Mouse (Mus musculus) WW6 (cell line): ENCODE data around the gene Gm17019.
"Not testable (repeated sequence)": the region's sequence is repeated elsewhere in the genome, so short reads cannot be mapped to it uniquely, and the experiment has no call there.

ENCODE experiments used
- DNase-seq: peaks from one replicate; pipeline ENCODE4 v3.0.0-alpha.2; 2013; ENCODE audit warnings: low read depth, low spot score

Gene Gm17019

DNA sequence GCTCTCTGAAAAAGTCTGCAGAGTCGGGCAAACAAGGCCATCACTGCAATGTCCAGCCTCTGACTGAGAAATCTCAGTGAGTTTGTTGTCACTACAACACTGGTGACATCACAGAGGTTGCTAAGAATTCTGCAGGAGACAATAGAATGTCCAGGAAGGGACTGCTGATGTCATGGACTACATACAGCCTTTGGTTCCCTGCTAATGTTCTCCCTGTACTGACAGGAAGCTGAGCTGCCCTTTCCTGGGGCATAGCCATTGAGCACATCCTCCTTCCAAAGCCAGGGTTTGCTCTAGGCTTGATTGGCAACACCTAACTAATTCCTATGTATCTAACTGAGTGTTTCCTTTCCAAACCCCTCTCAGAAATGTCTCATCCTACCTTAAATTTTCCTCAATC, at the start of gene Gm17019:
Gene Gm17019 (minus strand): TSS at position 101 of the 400 bp plus-strand sequence.
- DNase-seq: not testable (repeated sequence)

DNA sequence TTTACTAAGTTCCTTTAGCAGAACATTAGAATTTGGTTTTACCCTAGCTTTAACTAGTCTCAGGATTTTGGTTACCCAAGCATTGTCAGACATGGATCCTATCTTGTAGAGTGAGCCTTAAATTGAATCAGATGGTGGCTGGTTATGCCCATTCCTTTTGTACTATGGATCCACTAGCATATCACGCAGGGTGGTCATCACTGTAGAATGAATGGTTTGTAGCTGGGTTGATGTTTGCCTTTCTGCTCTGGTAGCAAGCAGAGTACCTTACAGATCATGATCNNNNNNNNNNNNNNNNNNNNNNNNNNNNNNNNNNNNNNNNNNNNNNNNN, 29.6 kb upstream of the Gm17019 start:
- DNase-seq: not testable (repeated sequence)

DNA sequence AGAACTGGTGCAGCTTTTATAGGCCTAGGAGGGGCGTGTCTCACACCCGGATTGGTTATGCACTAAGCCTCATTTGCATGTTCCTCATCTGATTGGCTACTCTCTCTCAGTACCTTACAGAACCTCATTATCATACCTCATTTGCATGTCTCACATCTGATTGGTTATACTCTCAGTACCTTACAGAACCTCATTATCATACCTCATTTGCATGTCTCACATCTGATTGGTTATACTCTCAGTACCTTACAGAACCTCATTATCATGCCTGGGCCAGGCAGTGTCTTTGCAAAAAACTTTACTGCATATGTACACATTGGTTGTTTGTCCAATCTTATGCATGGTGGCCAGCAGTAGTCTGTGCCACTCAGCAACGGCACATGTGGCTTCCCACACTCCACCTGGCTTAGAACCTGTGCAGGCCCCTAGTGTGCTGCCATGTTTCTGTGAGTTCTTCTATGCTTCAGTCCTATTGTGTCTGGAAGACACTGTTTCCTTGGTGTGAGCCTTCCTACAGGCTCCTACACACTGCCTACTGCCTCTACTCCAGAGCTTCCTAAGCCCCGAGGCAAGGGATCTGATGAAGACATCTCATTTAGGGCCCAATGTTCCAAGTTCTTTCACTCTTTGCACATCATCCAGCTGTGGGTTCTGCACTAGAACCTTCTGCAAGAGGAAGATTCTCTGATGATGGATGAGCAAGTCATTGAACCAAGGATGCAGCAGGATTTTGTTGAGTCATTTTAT, 29.0 kb upstream of the Gm17019 start:
- not testable (repeated sequence) for DNase-seq

DNA sequence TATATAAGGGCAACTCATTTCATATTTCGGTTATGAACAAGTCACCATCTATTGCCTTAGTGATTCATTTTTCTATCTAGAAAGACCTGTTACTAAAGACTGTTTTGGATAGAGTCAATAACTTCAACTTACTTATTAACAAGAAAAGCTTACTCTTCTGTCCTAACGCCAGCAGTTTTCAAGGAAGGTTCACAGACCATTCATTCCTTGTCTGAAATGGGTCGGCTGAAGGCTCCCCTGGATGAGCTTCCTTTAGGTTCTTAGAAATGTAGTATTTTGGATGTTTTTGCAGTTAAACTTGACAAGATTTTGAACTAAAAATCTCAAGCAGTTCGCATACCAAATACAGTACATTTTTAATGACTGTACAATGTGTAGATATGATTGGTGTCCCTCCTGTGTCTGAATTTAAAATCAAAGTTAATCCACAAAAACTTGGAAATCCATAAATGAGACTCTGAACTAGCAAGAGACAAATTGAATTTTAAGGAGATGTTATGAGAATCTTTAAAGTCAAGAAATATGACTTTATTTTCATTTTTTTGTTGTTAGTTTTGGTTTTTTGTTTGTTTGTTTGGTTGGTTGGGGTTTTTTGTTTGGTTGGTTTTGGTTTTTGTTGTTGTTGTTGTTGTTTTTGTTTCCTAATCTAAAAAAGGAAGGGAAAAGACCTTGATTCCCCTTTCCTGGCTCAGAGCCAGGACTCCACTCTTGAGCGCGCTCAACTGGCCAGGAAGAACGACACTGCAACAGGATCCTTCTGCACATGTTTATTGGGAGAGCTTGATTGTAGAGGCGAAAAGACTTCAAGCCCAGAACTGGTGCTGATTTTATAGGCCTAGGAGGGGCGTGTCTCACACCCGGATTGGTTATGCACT, 21.6 kb upstream of the Gm17019 start:
- DNase-seq: not testable (repeated sequence)

DNA sequence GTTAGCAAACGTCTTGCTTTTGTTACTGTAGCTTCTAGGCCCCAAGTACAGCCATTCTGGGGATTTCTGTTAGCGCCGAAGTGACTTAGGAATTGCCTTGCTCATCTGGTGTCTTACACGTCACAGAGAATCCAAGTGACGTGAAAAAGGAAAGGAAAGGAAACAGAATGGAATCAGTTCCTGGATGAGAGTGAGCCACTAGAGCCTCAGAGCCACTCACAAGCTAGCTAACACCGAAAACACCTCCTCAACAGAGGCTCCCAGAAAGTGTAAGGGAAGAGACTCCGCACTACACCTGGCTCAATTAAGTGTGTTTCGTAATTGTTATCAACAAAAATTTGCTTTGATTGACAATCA, 20.8 kb upstream of the Gm17019 start:
- DNase-seq: not testable (repeated sequence)

DNA sequence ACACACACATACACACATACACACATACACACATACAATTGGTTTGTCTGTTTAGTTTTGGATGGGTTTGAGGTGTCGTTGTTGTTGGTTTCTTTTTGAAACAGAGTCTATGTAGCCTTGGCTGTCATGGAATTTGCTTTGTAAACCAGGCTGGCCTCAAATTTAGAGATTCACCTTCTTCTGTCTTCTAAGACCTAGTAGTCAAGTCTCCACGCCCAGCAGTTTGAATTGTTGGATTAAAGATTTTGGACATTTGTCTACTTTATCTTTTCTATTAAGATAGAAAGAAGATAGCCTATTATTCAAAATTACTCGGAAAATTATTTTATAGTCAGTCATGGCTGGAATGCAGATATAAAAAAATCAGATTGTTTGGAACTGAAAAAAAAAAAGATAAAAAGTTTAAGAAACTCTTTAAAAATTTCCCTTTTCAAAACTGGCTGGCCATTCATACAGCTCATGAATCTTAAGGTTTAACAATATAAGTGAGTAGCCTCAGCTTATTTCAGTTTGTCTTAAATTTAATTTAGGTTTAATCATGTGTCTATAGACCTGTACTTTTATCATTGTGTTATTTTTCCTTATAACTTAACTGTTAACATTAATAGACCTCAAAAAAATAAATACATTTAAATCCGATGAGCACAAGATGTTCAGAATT, 20.3 kb upstream of the Gm17019 start:
- DNase-seq: not testable (repeated sequence)

DNA sequence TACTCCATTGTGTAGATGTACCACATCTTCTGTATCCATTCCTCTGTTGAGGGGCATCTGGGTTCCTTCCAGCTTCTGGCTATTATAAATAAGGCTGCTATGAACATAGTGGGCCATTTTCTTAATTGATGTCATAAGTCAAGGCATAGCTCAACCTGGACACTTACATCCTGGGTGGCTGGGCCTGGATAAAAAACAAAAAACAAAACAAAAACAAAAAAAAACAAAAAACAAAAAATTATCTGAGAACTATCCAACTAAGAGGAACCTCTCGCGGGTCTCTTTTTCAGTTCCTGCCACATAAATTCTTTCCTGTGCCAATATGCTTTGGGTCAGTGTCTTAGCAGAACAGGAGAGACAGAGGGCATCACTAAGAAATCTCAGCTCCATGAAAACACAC, 18.0 kb upstream of the Gm17019 start:
- not testable (repeated sequence) for DNase-seq

DNA sequence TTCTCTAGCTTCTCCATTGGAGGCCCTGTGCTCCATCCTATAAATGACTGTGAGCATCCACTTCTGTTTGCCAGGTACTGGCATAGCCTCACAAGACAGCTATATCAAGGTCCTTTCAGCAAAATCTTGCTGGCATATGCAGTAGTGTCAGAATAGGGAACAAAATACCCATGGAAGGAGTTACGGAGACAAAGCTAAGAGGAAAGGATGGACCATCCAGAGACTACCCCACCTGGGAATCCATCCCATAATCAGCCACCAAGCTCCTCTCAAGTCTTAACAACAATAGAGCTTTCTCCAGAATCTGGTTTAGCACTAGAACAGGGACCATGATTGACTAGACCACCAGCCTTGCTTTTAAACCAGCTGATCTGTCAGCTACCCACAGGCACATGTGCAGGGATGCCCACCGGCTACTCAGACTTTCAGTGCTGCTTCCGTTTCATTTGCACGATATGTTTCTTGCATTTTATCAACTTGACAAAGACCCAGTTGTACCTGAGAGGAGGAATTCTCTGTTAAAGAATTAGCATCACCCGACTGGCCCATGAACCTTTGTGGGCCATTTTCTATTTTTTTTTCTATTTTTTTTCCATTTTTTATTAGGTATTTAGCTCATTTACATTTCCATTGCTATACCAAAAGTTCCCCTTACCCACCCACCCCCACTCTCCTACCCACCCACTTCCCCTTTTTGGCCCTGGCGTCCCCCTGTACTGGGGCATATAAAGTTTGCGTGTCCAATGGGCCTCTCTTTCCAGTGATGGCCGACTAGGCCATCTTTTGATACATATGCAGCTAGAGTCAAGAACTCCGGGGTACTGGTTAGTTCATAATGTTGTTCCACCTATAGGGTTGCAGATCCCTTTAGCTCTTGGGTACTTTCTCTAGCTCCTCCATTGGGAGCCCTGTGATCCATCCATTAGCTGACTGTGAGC, 12.3 kb upstream of the Gm17019 start:
- not testable (repeated sequence) for DNase-seq

DNA sequence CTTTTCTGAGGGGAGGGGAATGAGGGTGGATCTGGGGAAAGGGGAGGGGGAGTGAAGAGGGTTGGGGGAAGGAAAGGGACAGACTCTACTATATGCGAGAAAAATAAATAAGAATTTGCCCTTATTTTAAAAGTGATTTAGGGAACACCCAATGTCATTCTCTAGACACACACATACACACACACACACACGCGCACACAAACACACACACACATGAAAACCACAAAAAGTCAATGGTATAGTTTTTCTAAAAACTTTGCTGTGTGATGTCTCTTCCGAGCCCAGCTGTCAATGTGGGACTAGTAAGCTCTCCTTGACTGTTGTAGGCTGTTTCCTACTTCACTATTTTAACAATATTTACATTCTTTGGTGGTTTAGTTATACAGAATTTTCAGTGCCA, 8.0 kb upstream of the Gm17019 start:
- not testable (repeated sequence) for DNase-seq

DNA sequence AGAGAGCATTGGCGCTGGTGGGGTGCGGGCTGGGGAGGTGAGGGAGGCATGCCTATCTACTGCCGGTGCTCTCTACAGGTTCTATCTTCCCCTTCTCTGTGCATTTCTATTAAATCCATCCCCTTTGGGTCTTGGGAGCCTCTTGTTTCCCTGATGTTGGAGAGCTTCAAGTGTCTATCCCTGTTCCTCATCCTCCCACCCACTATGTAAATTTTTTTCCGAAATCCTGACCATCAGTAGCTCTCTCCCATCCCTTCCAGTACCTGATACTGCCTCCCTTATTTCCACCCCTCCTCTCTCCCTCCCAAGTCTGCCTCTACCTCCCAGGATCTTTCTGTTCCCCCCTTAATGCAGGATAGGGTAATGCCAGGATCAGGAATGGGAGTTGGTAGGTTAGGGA, 7.2 kb upstream of the Gm17019 start:
- DNase-seq: not testable (repeated sequence)

DNA sequence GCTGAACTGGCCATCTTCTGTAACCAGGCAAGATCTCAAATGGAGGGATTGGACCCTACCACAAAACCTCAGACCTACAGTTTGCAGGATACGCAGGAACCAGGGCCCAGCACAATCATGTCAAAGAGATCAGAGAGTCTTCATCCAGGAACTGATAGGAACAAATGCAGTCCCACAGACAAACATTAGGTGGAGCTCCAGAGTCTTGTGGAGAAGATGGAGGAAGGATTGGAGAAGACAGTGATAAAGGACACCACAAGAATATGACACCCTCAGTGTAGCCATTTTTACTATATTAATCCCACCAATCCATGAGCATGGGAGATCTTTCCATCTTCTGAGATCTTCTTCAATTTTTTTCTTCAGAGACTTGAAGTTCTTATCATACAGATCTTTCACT, 8.5 kb downstream of the Gm17019 start:
- peak; percentile 16 for DNase-seq

DNA sequence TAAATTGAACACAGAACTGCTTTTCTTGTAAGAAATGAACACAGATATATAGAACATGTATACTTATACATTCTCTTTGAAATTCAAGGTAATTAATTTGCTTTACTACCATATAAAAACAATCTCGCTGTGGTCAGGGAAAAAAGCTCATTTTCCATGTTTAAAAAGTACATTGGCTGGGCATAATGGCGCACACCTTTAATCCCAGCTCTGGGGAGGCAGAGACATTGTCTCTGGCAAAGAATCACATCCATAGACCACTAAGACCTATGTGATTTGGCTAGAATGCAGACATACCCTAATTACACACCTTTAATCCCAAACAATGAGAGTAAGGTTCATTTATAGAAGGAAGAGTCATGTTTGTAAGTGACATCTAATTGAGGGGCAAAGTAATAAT, 12.7 kb downstream of the Gm17019 start:
- not testable (repeated sequence) for DNase-seq

DNA sequence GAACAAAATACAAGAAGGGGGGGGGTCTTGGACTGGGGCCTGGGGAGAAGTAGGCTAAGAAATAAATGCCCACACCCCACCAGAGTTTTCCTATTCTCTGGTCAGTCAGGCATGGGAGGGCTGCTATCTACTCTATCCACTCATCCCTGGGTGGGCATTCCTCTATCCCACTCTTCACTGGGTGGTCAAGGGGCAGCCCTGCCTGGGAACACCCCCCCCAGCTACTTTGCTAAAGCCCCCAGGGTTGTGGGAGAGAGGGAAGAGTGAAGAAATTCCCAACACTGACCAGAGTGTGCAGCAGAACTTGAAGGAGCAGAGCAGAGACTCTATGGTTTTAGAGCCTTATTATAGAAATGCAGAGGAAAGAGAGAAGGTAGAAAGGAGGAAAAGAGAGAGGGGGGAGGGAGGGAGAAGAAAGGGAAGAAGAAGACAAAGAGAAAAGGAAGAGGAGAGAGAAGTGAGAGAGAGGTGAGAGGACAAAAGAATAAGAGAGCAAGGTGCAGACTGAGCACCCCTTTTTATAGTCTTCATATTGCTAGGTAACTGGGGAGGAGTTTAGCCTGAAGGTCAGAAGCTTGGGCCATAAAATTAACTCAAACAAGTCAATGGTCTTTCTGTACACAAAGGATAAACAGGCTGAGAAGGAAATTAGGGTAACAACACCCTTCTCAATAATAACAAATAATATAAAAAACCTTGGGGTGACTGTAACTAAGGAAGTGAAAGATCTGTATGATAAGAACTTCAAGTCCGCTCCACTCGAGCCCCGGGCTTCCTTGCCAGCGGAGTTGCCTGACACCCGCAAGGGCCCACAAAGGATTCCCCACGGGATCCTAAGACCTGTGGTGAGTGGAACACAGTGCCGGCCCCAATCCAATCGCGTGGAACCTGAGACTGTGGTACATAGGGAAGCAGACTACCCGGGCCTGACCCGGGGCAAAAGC, 21.9 kb downstream of the Gm17019 start:
- not testable (repeated sequence) for DNase-seq

DNA sequence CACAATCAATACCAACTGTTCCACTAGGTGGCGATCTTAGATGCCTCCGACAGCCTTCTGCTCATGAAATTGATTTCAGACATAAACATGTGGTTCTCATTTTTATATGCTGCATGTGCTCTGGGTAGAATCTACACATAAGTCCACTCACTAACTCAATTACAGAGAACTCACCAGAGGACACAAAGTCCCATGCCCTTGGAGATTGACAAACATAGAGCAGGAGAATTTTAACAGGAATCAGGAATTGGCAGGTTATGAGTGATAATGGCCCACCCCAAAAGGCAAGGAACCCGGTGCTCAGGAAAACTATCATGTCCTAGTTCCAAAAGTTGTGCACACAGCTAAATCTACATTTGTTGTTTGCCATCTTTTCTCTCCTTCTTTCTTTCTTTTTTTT, 25.9 kb downstream of the Gm17019 start:
- DNase-seq: not testable (repeated sequence)

DNA sequence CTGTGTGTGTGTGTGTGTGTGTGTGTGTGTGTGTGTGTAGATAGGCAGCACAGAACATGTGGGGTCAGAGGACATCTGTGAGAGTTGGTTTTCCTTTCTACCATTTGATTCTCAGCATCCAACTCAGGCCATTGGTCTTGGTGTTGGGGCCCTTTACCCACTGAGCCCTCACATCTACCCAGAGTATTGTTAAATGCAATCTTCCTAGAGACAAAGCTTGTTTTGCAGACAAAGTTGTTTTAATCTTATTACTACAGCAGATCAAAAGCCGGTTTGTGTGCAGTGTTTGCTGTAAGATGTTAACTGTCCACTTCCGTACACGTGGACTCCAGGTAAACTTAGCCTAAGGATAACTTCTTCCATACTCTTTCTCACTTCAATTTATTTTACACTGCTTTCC, 26.5 kb downstream of the Gm17019 start:
- not testable (repeated sequence) for DNase-seq

DNA sequence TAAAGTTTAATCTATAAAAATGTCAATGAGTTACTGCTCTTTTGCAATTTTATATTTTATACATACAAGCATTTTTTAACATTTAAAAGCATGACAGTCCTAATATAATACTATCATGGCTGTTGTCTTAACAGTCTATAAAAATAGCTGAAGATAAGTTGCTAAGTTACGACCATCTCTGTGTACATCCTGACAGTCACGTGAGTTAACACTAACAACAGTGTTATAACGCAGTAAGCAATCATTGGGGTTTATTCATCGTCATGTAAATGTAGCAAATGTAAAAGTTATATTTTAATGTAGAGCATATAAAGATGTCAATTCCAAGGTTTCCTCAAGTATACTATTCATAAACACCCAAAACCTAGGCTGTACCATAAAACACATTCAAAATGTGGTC, 27.2 kb downstream of the Gm17019 start:
- DNase-seq: not testable (repeated sequence)

DNA sequence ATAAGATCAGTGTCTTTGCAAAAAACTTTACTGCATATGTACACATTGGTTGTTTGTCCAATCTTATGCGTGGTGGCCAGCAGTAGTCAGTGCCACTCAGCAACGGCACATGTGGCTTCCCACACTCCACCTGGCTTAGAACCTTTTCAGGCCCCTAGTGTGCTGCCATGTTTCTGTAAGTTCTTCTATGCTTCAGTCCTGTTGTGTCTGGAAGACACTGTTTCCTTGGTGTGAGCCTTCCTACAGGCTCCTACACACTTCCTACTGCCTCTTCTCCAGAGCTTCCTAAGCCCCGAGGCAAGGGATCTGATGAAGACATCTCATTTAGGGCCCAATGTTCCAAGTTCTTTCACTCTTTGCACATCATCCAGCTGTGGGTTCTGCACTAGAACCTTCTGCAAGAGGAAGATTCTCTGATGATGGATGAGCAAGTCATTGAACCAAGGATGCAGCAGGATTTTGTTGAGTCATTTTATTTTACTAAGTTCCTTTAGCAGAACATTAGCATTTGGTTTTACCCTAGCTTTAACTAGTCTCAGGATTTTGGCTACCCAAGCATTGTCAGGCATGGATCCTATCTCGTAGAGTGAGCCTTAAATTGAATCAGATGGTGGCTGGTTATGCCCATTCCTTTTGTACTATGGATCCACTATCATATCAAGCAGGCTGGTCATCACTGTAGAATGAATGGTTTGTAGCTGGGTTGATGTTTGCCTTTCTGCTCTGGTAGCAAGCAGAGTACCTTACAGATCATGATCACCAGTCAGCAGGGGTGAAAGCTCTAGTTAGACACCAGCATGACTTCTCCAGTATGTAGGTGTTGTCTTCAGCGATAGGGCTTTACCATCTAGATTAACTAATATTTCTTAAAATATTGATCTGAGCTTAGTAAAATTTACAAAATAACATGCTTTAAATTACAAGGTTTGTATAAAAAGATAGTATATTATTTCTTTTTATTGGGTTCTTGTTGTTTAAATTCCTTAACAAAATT, 27.9 kb downstream of the Gm17019 start:
- DNase-seq: not testable (repeated sequence)

DNA sequence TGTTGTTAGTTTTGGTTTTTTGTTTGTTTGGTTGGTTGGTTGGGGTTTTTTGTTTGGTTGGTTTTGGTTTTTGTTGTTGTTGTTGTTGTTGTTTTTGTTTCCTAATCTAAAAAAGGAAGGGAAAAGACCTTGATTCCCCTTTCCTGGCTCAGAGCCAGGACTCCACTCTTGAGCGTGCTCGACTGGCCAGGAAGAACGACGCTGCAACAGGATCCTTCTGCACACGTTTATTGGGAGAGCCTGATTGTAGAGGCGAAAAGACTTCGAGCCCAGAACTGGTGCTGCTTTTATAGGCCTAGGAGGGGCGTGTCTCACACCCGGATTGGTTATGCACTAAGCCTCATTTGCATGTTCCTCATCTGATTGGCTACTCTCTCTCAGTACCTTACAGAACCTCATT, 34.7 kb downstream of the Gm17019 start:
- not testable (repeated sequence) for DNase-seq

DNA sequence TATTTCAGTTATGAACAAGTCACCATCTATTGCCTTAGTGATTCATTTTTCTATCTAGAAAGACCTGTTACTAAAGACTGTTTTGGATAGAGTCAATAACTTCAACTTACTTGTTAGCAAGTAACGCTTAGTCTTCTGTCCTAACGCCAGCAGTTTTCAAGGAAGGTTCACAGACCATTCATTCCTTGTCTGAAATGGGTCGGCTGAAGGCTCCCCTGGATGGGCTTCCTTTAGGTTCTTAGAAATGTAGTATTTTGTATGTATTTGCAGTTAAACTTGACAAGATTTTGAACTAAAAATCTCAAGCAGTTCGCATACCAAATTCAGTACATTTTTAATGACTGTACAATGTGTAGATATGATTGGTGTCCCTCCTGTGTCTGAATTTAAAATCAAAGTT, 35.2 kb downstream of the Gm17019 start:
- not testable (repeated sequence) for DNase-seq
